Mouse (Mus musculus) heart, embryonic 14.5 days (tissue): ENCODE measurements around the gene Cdhr5. TPM values are rescaled to one million over a fixed set of nuclear protein-coding genes. Genes with fewer than 3 reads are reported as not detected.
"Not testable (repeated sequence)": the region's sequence is repeated elsewhere in the genome, so short reads cannot be mapped to it uniquely, and the experiment has no call there.

Experiments
- ATAC-seq: fragments of 200-750 bp; cut with Nextera tagmentation; 2 replicates; pipeline ENCODE4 v1.8.0; 2017; ENCODE audit warnings: low read depth, moderate TSS enrichment; ENCODE audit not compliant: insufficient number of reproducible peaks, insufficient read depth, low FRiP score
- H3K27ac ChIP-seq, 2 experiments: fragments of 200-500 bp in 1 of 2; fragments of 300-500 bp in 1 of 2; sonication (generic) in 1 of 2; replicated peaks in 1 of 2; 2 replicates each; pipeline ENCODE4 v1.5.1; 2012 to 2014; ENCODE audit warnings: low read depth in 2 of 2, low read length in 2 of 2, control low read depth in 1 of 2, mild to moderate bottlenecking in 1 of 2, mixed read lengths in 1 of 2; ENCODE audit not compliant: control insufficient read depth in 1 of 2, insufficient read depth in 1 of 2
- H3K27me3 ChIP-seq: fragments of 300-500 bp; sonication (generic); 2 replicates; pipeline ENCODE4 v1.6.1; 2014; ENCODE audit warnings: mild to moderate bottlenecking, low read length, control low read depth; ENCODE audit not compliant: control insufficient read depth, insufficient read depth
- H3K36me3 ChIP-seq: fragments of 300-500 bp; sonication (generic); 2 replicates; pipeline ENCODE4 v1.6.1; 2014; ENCODE audit warnings: mild to moderate bottlenecking, control low read depth, low read length, mixed read lengths; ENCODE audit not compliant: control insufficient read depth, insufficient read depth
- H3K4me1 ChIP-seq, 2 experiments: fragments of 200-500 bp in 1 of 2; fragments of 300-500 bp in 1 of 2; sonication (generic) in 1 of 2; 2 replicates each; pipeline ENCODE4 v1.6.1; 2012 to 2014; ENCODE audit warnings: low read length in 2 of 2, control low read depth in 1 of 2, mixed read lengths in 1 of 2; ENCODE audit not compliant: control insufficient read depth in 2 of 2, insufficient read depth in 2 of 2
- H3K4me2 ChIP-seq: fragments of 300-500 bp; sonication (generic); 2 replicates; pipeline ENCODE4 v1.6.1; 2014; ENCODE audit warnings: mild to moderate bottlenecking, low read length
- H3K4me3 ChIP-seq, 2 experiments: fragments of 200-500 bp in 1 of 2; fragments of 300-500 bp in 1 of 2; sonication (generic) in 1 of 2; 2 replicates each; pipeline ENCODE4 v1.5.1; 2012 to 2014; ENCODE audit warnings: low read length in 2 of 2, mild to moderate bottlenecking in 2 of 2, control low read depth in 1 of 2, low read depth in 1 of 2, moderate library complexity in 1 of 2; ENCODE audit not compliant: control insufficient read depth in 1 of 2, insufficient read depth in 1 of 2
- H3K9ac ChIP-seq: fragments of 300-500 bp; sonication (generic); 2 replicates; pipeline ENCODE4 v1.6.1; 2014; ENCODE audit warnings: mild to moderate bottlenecking, low read length
- H3K9me3 ChIP-seq: fragments of 300-500 bp; sonication (generic); 2 replicates; pipeline ENCODE4 v1.6.1; 2016; ENCODE audit warnings: low read length, control low read depth; ENCODE audit not compliant: control insufficient read depth
- WGBS: fragments of 180-500 bp; shearing (Covaris S2); extraction: QIAGEN DNeasy Blood & Tissue Kit; methylation state at CpG from one replicate; pipeline ENCODE4 v1.1.7; 2014; 5-methylcytosine and 5-hydroxymethylcytosine counted together
- polyA plus RNA-seq: library from polyadenylated mRNA; unstranded; fragments of >200 nt; fragmentation: Nextera tagmentation; extraction: Ambion mirVana; gene quantifications from 2 replicates; pipeline ENCODE4 v1.2.1, GENCODE M21; 2014

Cdhr5 gene
- polyA plus RNA-seq, 1 experiment from 2014 or later = not detected

DNA sequence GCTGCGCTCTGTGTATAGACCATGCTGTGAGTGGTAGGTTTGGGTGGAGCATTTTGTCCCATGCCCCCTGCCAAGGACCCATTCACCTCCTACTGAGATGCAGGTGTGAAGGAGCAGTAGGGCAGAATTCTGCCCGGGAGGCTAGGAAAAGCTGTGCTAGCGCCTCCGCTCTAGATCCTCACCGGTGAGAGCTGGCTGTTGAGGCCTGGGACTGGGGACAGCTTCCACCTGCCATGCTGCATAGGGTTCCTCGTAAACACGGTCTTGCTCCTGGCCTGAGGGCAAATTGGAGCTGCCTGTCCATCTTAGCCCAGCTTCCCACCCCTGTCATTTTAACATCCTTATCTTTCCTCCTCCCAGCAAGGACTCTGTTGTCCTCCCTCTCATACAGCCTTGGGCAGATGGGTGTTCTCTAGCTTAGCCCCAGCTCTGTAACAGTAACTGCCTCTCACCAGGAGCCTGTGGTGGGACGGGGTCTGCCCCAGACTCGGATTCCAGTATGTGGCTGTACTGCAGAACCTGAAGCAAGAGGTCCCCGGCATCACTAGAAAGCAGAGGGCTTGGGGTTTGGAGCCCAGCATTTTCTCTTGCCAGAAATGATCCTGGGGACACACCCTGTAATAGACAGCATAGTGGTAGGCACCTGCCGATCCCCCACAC lies 12.4 kb downstream of the Cdhr5 start:
- WGBS = 69% methylated on average over 11 of the region's 11 CpGs
- no peak overlapping the region for H3K9ac ChIP-seq
- ATAC-seq = no peak
- H3K4me2 ChIP-seq = no peak overlapping the region
- no peak overlapping the region for H3K27ac ChIP-seq
- H3K4me3 ChIP-seq = no peak overlapping the region
- H3K36me3 ChIP-seq = peaks cover 52% of the 10 kb centered on the region
- H3K27me3 ChIP-seq = no peaks in the 10 kb centered on the region
- no peaks in the 10 kb centered on the region for H3K9me3 ChIP-seq
- peaks cover 8 to 13% of the 10 kb centered on the region in 2 experiments; a peak in 2 of 4 replicates for H3K4me1 ChIP-seq

DNA sequence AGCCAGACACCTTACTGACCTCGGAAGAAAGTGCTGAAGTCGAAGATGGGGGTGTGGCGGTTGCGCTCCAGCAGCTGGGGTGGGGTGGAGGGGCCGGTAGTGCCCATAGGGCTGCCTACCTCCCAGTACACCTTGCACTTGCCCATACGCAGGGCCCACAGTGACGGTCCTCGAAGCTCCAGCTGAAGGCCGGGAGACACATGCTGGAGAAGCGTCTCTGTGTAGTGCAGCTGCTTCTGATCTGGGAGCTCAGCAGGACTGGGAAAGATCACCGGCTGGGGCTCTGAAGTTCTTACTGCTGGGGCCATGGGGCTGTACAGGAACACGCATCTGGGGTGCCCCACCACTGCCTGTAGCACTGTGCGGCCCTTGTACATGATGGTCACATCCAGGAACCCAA lies 12.9 kb downstream of the Cdhr5 start:
- ATAC-seq = no peak
- H3K27ac ChIP-seq = no peak overlapping the region
- H3K4me2 ChIP-seq = no peak overlapping the region
- peaks cover 57% of the 10 kb centered on the region for H3K36me3 ChIP-seq
- H3K4me3 ChIP-seq = no peak overlapping the region
- peaks cover 8 to 13% of the 10 kb centered on the region in 2 experiments; a peak in 2 of 4 replicates for H3K4me1 ChIP-seq
- H3K27me3 ChIP-seq = no peaks in the 10 kb centered on the region
- no peaks in the 10 kb centered on the region for H3K9me3 ChIP-seq
- H3K9ac ChIP-seq = no peak overlapping the region
- WGBS = 89% methylated on average over 13 of the region's 13 CpGs

DNA sequence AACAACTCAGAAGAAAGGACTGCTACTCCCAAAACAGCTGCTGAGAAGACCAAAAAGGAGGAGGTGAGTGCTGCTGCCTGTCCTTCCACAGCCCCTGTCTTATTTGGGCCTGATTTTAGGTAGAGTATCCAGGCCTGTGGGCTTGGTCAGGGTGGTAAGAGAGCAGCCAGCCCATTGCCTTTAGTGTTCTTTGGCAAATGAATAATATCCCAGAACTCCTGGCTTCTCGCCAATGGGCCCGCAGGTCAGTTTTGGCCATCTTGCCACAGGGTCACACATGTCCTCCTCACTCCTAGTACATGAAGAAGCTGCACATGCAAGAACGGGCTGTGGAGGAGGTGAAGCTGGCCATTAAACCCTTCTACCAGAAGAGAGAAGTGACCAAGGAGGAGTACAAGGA lies 15.1 kb downstream of the Cdhr5 start:
- H3K4me3 ChIP-seq = no peak overlapping the region
- H3K36me3 ChIP-seq = peaks cover 79% of the 10 kb centered on the region
- H3K27ac ChIP-seq = no peak overlapping the region
- no peak overlapping the region for H3K9ac ChIP-seq
- no peaks in the 10 kb centered on the region for H3K9me3 ChIP-seq
- WGBS = 92% methylated on average over 3 of the region's 3 CpGs
- H3K4me1 ChIP-seq = peaks cover 6 to 11% of the 10 kb centered on the region in 2 experiments; a peak in 2 of 4 replicates
- no peak overlapping the region for H3K4me2 ChIP-seq
- H3K27me3 ChIP-seq = no peaks in the 10 kb centered on the region
- no peak for ATAC-seq

DNA sequence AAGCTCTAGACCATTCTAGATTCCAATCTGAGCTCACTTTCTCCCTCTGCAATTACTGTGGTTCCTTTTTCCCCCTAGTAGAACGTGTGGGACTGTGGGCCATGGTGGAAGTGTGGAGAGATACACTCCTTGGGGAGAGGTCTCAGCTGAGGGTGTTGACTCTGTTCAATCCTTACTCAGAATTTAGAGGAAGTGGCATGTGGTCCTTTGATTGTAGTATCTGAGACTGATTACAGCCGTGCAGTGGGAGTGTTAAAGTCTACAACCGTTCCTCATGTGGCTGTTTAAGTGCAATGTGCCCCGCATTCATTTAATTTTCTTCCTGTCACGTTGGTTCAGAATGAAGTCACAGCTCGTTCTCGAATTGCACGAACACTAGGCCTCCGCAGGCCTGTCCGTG lies 20.4 kb downstream of the Cdhr5 start:
- Histone ChIP-seq H3K27me3 (no peaks in the 10 kb centered on the region), H3K36me3 (peaks cover 98% of the 10 kb centered on the region), H3K9ac (no peak overlapping the region), H3K27ac (no peak overlapping the region), H3K4me1 (no peaks in the 10 kb centered on the region), H3K4me3 (no peak overlapping the region), H3K4me2 (no peak overlapping the region), H3K9me3 (no peaks in the 10 kb centered on the region)
- ATAC-seq = no peak
- 84% methylated on average over 10 of the region's 10 CpGs for WGBS

DNA sequence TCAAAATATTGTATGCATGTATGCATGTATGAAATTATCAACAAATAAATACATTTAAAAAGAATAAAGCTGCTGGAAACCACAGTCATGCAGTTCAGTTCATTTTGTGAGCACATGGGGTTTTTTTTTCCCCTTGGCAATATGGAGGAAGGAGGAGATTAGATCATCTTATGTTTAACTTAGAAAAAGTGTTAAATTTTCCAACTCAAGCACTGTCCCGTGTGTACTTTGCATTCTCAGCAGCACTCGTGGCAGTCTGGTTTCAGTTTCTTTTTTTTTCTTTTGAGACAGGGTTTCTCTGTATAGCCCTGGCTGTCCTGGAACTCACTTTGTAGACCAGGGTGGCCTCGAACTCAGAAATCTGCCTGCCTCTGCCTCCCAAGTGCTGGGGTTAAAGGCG lies 26.1 kb downstream of the Cdhr5 start:
- ATAC-seq = not testable (repeated sequence)
- peaks cover 98% of the 10 kb centered on the region for H3K36me3 ChIP-seq

DNA sequence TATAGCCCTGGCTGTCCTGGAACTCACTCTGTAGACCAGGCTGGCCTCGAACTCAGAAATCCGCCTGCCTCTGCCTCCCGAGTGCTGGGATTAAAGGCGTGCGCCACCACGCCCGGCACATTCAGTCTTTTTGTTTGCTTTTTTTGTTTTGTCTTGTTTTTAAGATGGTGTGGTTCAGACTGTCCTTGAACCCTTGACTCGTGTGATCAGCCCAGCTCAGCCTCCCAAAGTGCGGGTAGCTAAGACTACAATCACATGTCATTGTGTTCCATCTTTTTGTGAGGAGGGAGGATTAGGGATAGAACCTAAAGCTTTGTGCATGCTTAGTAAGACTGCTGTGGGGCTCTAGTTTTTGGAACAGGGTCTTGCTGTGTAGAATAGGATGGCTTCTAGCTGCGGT lies 45.0 kb downstream of the Cdhr5 start:
- peaks cover 61% of the 10 kb centered on the region for H3K36me3 ChIP-seq
- WGBS = 97% methylated on average over 10 of the region's 10 CpGs
- peaks cover 7 to 15% of the 10 kb centered on the region in 2 experiments for H3K4me1 ChIP-seq

More for the DNA sequence above, 26.1 kb downstream of the Cdhr5 start:
- H3K4me2 ChIP-seq, H3K9ac ChIP-seq, H3K4me3 ChIP-seq, H3K9me3 ChIP-seq, H3K27me3 ChIP-seq, H3K27ac ChIP-seq, H3K4me1 ChIP-seq: not testable (repeated sequence)
- 91% methylated on average over 4 of the region's 4 CpGs for WGBS

DNA sequence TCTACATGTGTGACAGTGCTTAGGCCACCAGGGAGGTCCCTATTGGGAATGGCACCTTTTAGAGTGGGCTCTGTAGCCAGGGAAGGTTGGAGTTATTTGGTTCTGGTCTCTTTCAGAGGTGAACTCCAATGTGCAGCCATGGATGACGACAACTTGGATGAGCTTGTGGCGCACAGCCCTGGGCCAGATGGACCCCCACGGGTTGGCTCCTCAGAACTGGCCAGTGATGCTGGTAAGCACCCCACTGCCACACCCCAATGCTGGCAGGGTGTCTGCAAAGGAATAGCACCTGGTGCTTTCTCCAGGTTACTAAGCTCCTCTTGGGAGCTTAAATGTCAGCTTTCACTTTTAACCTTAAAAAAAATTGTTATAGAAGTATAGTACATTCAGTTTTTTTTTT lies 45.5 kb downstream of the Cdhr5 start:
- no peaks in the 10 kb centered on the region for H3K27me3 ChIP-seq
- no peak overlapping the region for H3K4me3 ChIP-seq
- 92% methylated on average over 3 of the region's 3 CpGs for WGBS
- H3K36me3 ChIP-seq = peaks cover 58% of the 10 kb centered on the region
- no peak overlapping the region for H3K27ac ChIP-seq
- 0 out of 2 replicates have a peak overlapping the region, but pooled peaks have one; percentile 11 for H3K9ac ChIP-seq
- H3K9me3 ChIP-seq = no peaks in the 10 kb centered on the region
- ATAC-seq = no peak
- H3K4me1 ChIP-seq = peaks cover 7 to 15% of the 10 kb centered on the region in 2 experiments
- H3K4me2 ChIP-seq = no peak overlapping the region

More for the DNA sequence above, 45.0 kb downstream of the Cdhr5 start:
- Histone ChIP-seq H3K27me3 (no peaks in the 10 kb centered on the region), H3K27ac (no peak overlapping the region), H3K9me3 (no peaks in the 10 kb centered on the region), H3K4me2 (no peak overlapping the region), H3K9ac (no peak overlapping the region), H3K4me3 (no peak overlapping the region)
- no peak for ATAC-seq

DNA sequence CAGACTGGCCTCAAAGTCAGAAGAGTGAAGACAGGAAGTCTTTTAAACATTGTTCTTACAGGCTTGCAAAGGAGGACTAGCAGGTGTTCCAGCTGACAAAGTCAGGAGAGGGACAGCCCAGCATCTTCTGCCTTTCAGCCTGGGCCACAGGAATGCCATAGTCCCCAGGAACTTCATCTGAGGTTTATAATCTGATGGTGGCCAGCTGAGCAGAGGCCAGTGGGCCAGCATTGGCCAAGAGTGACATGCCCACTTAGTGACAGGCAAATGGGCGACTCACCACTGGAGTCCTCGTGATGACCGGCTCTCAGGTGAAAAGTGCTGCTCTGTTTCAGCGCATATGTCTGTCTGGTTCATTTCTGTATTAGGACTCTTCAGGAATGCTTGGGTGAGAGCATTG lies 46.0 kb downstream of the Cdhr5 start:
- Histone ChIP-seq H3K4me3 (no peak overlapping the region), H3K9me3 (no peaks in the 10 kb centered on the region), H3K4me2 (peak overlapping the region; percentile 86; the same call in 1 of the 2 replicates), H3K4me1 (peaks cover 7 to 15% of the 10 kb centered on the region in 2 experiments), H3K9ac (no peak overlapping the region), H3K27ac (no peak overlapping the region), H3K27me3 (no peaks in the 10 kb centered on the region), H3K36me3 (peaks cover 53% of the 10 kb centered on the region)
- ATAC-seq = no peak
- WGBS = 81% methylated on average over 4 of the region's 4 CpGs
